Mouse (Mus musculus) heart, embryonic 11.5 days (tissue): ENCODE results near the gene Mycs. TPM values are rescaled to one million over a fixed set of nuclear protein-coding genes. Genes with fewer than 3 reads are reported as not detected.

Experiments
- ATAC-seq: fragments of 200-750 bp; cut with Nextera tagmentation; replicated peaks from 2 replicates; pipeline ENCODE4 v1.8.0; 2017; ENCODE audit warnings: moderate library complexity; ENCODE audit not compliant: insufficient number of reproducible peaks, low FRiP score, low TSS enrichment
- H3K27ac ChIP-seq: fragments of 300-500 bp; sonication (generic); 2 replicates; pipeline ENCODE4 v1.5.1; 2014; ENCODE audit warnings: mild to moderate bottlenecking, low read depth, low read length
- H3K27me3 ChIP-seq: fragments of 300-500 bp; sonication (generic); 2 replicates; pipeline ENCODE4 v1.6.1; 2014; ENCODE audit warnings: mild to moderate bottlenecking, low read length, mixed read lengths; ENCODE audit not compliant: control insufficient read depth, insufficient read depth
- H3K36me3 ChIP-seq: fragments of 300-500 bp; sonication (generic); 2 replicates; pipeline ENCODE4 v1.6.1; 2014; ENCODE audit warnings: mild to moderate bottlenecking, low read length, moderate library complexity, mixed read lengths; ENCODE audit not compliant: control insufficient read depth, insufficient read depth
- H3K4me1 ChIP-seq: fragments of 300-500 bp; sonication (generic); 2 replicates; pipeline ENCODE4 v1.6.1; 2014; ENCODE audit warnings: low read length; ENCODE audit not compliant: control insufficient read depth, insufficient read depth
- H3K4me2 ChIP-seq: fragments of 300-500 bp; sonication (generic); 2 replicates; pipeline ENCODE4 v1.6.1; 2014; ENCODE audit warnings: mild to moderate bottlenecking, moderate library complexity
- H3K4me3 ChIP-seq: fragments of 300-500 bp; sonication (generic); 2 replicates; pipeline ENCODE4 v1.5.1; 2014; ENCODE audit warnings: low read depth, low read length
- H3K9ac ChIP-seq: fragments of 300-500 bp; sonication (generic); 2 replicates; pipeline ENCODE4 v1.6.1; 2014; ENCODE audit warnings: mild to moderate bottlenecking, low read depth, low read length, moderate library complexity
- H3K9me3 ChIP-seq: fragments of 300-500 bp; sonication (generic); replicated peaks from 2 replicates; pipeline ENCODE4 v1.6.1; 2016; ENCODE audit warnings: low read length; ENCODE audit not compliant: control insufficient read depth
- WGBS: fragments of 180-500 bp; shearing (Covaris S2); extraction: QIAGEN DNeasy Blood & Tissue Kit; methylation state at CpG from one replicate; pipeline ENCODE4 v1.1.7; 2014; ENCODE audit not compliant: insufficient replicate concordance; 5-methylcytosine and 5-hydroxymethylcytosine counted together
- polyA plus RNA-seq: library from polyadenylated mRNA; unstranded; fragments of >200 nt; fragmentation: Nextera tagmentation; extraction: Ambion mirVana; gene quantifications from 2 replicates; pipeline ENCODE4 v1.2.1, GENCODE M21; 2014

The Mycs gene
- not detected in 2 replicates for polyA plus RNA-seq

GRCm38 (mm10) chrX:5469165-5469564 is at the start of gene Mycs:
TSS of gene Mycs (minus strand) at chrX:5469265.
- no peaks in the 10 kb centered on the region for H3K4me1 ChIP-seq
- H3K27me3 ChIP-seq: peaks cover 5% of the 10 kb centered on the region
- peak within 1 kb of the TSS; percentile 58 for H3K4me2 ChIP-seq
- no peak within 1 kb of the TSS for H3K27ac ChIP-seq
- H3K9ac ChIP-seq: no peak within 1 kb of the TSS
- peak within 1 kb of the TSS; percentile 14 for H3K4me3 ChIP-seq
- no peak for ATAC-seq
- peaks cover 2% of the 10 kb centered on the region; the same call in 1 of the 2 replicates for H3K9me3 ChIP-seq
- 78% methylated on average over 3 of the region's 3 CpGs for WGBS
- no peaks in the 10 kb centered on the region for H3K36me3 ChIP-seq

GRCm38 (mm10) chrX:5468022-5468421 is 1.0 kb downstream of the Mycs start:
- peak overlapping the region; percentile 14 for H3K4me3 ChIP-seq
- WGBS: 14% methylated on average over 24 of the region's 24 CpGs
- H3K9ac ChIP-seq: no peak overlapping the region
- no peak overlapping the region for H3K27ac ChIP-seq
- no peaks in the 10 kb centered on the region for H3K4me1 ChIP-seq
- H3K36me3 ChIP-seq: no peaks in the 10 kb centered on the region
- H3K4me2 ChIP-seq: peak overlapping the region; percentile 58
- no peak for ATAC-seq
- H3K27me3 ChIP-seq: peaks cover 5% of the 10 kb centered on the region
- H3K9me3 ChIP-seq: peaks cover 2% of the 10 kb centered on the region; the same call in 1 of the 2 replicates

Other genes with a start within 250 kb of the Mycs start
- gene Btbd35f7, start 199.8 kb upstream of the Mycs start, polyA plus RNA-seq: not detected in 2 replicates